Mouse (Mus musculus) limb, embryonic 14.5 days (tissue): ENCODE data around the gene Slf2. TPM values are rescaled to one million over a fixed set of nuclear protein-coding genes. Genes with fewer than 3 reads are reported as not detected.

Source experiments
- ATAC-seq: fragments of 200-750 bp; cut with Nextera tagmentation; 2 replicates; pipeline ENCODE4 v1.8.0; 2017; ENCODE audit warnings: low read depth, moderate number of reproducible peaks, moderate TSS enrichment; ENCODE audit not compliant: low FRiP score
- DNase-seq: peaks from one replicate; pipeline ENCODE4 v3.0.0-alpha.2; 2015; ENCODE audit warnings: low spot score
- H3K27ac ChIP-seq: fragments of 300-500 bp; sonication (generic); replicated peaks from 2 replicates; pipeline ENCODE4 v1.5.1; 2014; ENCODE audit warnings: low read depth, mild to moderate bottlenecking, low read length, moderate library complexity, mixed read lengths
- H3K27me3 ChIP-seq: fragments of 300-500 bp; sonication (generic); 2 replicates; pipeline ENCODE4 v1.6.1; 2014; ENCODE audit warnings: low read length, mixed read lengths; ENCODE audit not compliant: control insufficient read depth, insufficient read depth
- H3K36me3 ChIP-seq: fragments of 300-500 bp; sonication (generic); 2 replicates; pipeline ENCODE4 v1.6.1; 2014; ENCODE audit warnings: mild to moderate bottlenecking, low read length, moderate library complexity, mixed read lengths; ENCODE audit not compliant: control insufficient read depth, insufficient read depth
- H3K4me1 ChIP-seq: fragments of 300-500 bp; sonication (generic); 2 replicates; pipeline ENCODE4 v1.6.1; 2014; ENCODE audit warnings: antibody characterized with exemption, low read length, mixed read lengths; ENCODE audit not compliant: control insufficient read depth, insufficient read depth
- H3K4me2 ChIP-seq: fragments of 300-500 bp; sonication (generic); replicated peaks from 2 replicates; pipeline ENCODE4 v1.6.1; 2014; ENCODE audit warnings: low read depth, mild to moderate bottlenecking, low read length, moderate library complexity; ENCODE audit not compliant: severe bottlenecking
- H3K4me3 ChIP-seq: fragments of 300-500 bp; sonication (generic); replicated peaks from 2 replicates; pipeline ENCODE4 v1.5.1; 2014; ENCODE audit warnings: low read length
- H3K9ac ChIP-seq: fragments of 300-500 bp; sonication (generic); 2 replicates; pipeline ENCODE4 v1.6.1; 2014; ENCODE audit warnings: mild to moderate bottlenecking, low read depth, low read length, moderate library complexity; ENCODE audit not compliant: severe bottlenecking
- H3K9me3 ChIP-seq: fragments of 300-500 bp; sonication (generic); 2 replicates; pipeline ENCODE4 v1.6.1; 2016; ENCODE audit warnings: low read length; ENCODE audit not compliant: control insufficient read depth
- POLR2A ChIP-seq: fragments of 200-500 bp; IDR thresholded peaks from 2 replicates; pipeline ENCODE4 v1.8.0; 2012; ENCODE audit warnings: inconsistent platforms, mild to moderate bottlenecking, moderate library complexity, borderline replicate concordance; ENCODE audit not compliant: insufficient read depth, insufficient read length; ENCODE audit errors: extremely low read depth
- WGBS: fragments of 180-500 bp; shearing (Covaris S2); extraction: QIAGEN DNeasy Blood & Tissue Kit; methylation state at CpG from one replicate; pipeline ENCODE4 v1.1.7; 2014; 5-methylcytosine and 5-hydroxymethylcytosine counted together
- polyA plus RNA-seq, 2 experiments: library from polyadenylated mRNA; depleted of rRNA in 1 of 2; stranded (reverse) in 1 of 2; unstranded in 1 of 2; fragments of >200 nt; fragmentation: Nextera tagmentation in 1 of 2; extraction: Ambion mirVana in 1 of 2; gene quantifications; 2 replicates each; pipeline versions ENCODE4 v1.2.1 to v1.2.3; 2012 to 2014

Gene Slf2
- polyA plus RNA-seq, 2 experiments, result 35.0 to 39.1 TPM

DNA sequence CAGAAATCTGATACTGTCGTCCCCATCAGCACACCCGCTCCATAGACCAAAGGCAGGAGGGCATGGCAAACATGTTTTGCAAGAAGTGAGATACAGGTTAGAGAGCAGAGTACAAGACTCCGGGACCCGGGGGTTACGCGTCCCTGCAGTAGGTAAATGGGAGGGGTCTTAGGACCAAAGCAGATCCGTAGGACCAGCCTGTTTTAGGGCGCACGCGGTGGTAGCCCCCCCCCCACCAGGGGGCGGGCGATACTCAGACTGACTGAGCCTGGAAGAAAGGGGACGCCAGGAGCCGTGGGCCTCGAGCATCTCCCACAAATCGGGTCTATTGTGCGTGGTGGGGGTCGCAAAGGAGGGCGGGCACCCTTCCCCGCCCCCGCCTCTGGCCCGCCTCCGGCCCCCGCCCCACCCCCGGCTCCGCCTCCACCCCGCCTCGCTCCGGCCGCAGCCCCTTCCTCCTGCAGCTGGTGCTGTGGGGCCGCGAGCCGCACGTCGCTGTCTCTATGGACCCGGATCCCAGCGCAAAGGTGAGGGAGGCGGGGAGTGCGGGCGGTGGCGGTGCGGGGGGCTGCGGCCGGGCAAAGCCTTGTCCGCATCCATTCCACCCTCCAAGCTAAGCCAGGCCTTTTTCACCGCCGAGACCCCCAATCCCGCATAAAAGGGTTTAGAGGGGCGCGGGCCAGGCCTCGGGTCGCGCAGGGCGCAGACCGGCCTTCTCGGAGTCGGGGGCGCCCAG, 58.0 kb downstream of the Slf2 start, which contains the start of gene Sema4g:
Sema4g (plus strand) TSS at position 271 of the 736 bp plus-strand sequence.
- peaks cover 16% of the 10 kb centered on the region; the same call in 1 of the 2 replicates for H3K4me1 ChIP-seq
- H3K4me2 ChIP-seq, result peak within 1 kb of the TSS; percentile 81
- ATAC-seq, result peak; percentile 73
- peaks cover 10% of the 10 kb centered on the region for H3K36me3 ChIP-seq
- no peak for TF ChIP-seq POLR2A
- H3K9ac ChIP-seq, result peak within 1 kb of the TSS; percentile 64
- no peak within 1 kb of the TSS for H3K27ac ChIP-seq
- peak; percentile 47 for DNase-seq
- peak within 1 kb of the TSS; percentile 74 for H3K4me3 ChIP-seq
- H3K27me3 ChIP-seq, result no peaks in the 10 kb centered on the region
- no peaks in the 10 kb centered on the region for H3K9me3 ChIP-seq
- whole genome bisulfite sequencing, result under 1% methylated on average over 32 of the region's 58 CpGs

GRCm38 (mm10) chr19:44989567-44990495, 58.9 kb downstream of the Slf2 start:
- peak overlapping the region; percentile 74 for H3K4me3 ChIP-seq
- H3K4me1 ChIP-seq, result peaks cover 16% of the 10 kb centered on the region; the same call in 1 of the 2 replicates
- DNase-seq (no peak), ATAC-seq (no peak)
- 4% methylated on average over 22 of the region's 22 CpGs for WGBS
- TF ChIP-seq POLR2A, result no peak
- no peaks in the 10 kb centered on the region for H3K27me3 ChIP-seq
- peaks cover 10% of the 10 kb centered on the region for H3K36me3 ChIP-seq
- H3K27ac ChIP-seq, result no peak overlapping the region
- peak overlapping the region; percentile 81 for H3K4me2 ChIP-seq
- no peaks in the 10 kb centered on the region for H3K9me3 ChIP-seq
- H3K9ac ChIP-seq, result peak overlapping the region; percentile 64

DNA sequence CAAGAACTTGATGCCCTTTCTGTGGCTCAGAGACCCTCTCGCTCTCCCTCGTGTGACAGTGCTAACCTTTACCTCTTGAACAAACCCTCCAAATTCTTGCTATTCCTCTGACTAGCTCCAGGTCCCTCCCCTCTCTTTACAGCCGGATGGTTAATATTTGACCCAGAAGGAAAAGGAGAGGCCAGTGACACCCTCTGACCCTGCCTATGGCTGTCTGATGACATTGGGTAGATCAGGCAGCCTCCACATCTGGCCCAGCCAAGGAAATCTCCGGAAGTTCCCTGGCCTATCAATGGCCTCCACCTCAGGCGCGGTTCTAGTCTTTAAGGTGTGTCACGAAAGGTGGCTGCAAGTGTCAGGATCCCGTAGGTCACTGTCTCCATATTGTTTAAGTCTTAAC, 60.1 kb downstream of the Slf2 start:
- ATAC-seq, result no peak
- DNase-seq, result no peak
- Histone ChIP-seq H3K9me3 (no peaks in the 10 kb centered on the region), H3K4me1 (peaks cover 16% of the 10 kb centered on the region; the same call in 1 of the 2 replicates), H3K9ac (no peak overlapping the region), H3K36me3 (peaks cover 10% of the 10 kb centered on the region), H3K4me3 (no peak overlapping the region), H3K27me3 (no peaks in the 10 kb centered on the region), H3K4me2 (no peak overlapping the region), H3K27ac (no peak overlapping the region)
- no peak for TF ChIP-seq POLR2A
- 77% methylated on average over 8 of the region's 8 CpGs for WGBS

DNA sequence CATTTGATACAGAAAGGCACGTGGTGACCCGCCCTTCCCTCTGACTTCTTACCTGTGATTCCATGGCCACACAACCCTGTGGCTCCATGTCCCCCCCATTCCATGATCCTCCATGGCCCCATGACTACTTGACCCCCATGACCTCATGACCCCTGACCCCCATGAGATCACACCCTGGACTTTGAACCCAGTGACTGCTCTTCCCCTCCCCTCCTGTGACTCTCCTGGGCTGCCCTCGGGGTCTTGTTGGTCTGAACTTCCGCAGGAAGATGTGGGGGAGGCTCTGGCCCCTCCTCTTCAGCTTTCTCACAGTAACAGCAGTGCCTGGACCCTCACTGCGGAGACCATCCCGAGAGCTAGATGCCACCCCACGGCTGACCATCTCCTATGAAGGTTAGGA, 61.3 kb downstream of the Slf2 start:
- WGBS, result 43% methylated on average over 7 of the region's 7 CpGs
- DNase-seq (no peak), ATAC-seq (no peak)
- Histone ChIP-seq H3K36me3 (peaks cover 18% of the 10 kb centered on the region), H3K27ac (no peak overlapping the region), H3K4me2 (no peak overlapping the region), H3K4me3 (no peak overlapping the region), H3K9ac (no peak overlapping the region), H3K4me1 (peaks cover 16% of the 10 kb centered on the region; the same call in 1 of the 2 replicates), H3K9me3 (no peaks in the 10 kb centered on the region), H3K27me3 (no peaks in the 10 kb centered on the region)
- no peak for TF ChIP-seq POLR2A

DNA sequence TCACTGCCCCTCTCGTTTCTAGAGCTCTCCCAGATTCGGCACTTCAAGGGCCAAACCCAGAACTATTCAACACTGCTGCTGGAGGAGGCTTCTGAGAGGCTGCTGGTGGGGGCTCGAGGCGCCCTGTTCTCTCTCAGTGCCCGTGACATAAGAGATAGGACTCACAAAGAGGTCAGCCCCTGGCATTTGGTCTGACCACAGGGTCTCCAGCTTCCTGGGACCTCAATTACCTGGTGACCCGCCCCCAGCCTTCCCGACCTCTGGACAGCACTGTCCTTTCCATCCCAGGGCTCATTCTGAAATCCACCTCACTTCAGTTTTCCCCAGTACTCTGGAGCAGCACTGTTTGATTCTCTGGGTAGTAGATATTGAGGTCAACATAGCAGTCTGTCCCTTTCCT, 61.8 kb downstream of the Slf2 start:
- ATAC-seq (no peak), DNase-seq (no peak)
- H3K4me1 ChIP-seq, result peaks cover 16% of the 10 kb centered on the region; the same call in 1 of the 2 replicates
- WGBS, result 44% methylated on average over 6 of the region's 7 CpGs
- no peak overlapping the region for H3K4me2 ChIP-seq
- H3K36me3 ChIP-seq, result peaks cover 20% of the 10 kb centered on the region
- TF ChIP-seq POLR2A, result no peak
- no peak overlapping the region for H3K9ac ChIP-seq
- no peaks in the 10 kb centered on the region for H3K27me3 ChIP-seq
- H3K27ac ChIP-seq, result no peak overlapping the region
- H3K9me3 ChIP-seq, result no peaks in the 10 kb centered on the region
- no peak overlapping the region for H3K4me3 ChIP-seq
